ENCODE assay signal across 12 mouse cellular contexts in genomic region chr9:112111610-112112009, GRCm38 (mm10).
DNase-seq lines count a peak whose midpoint lies in the region; ATAC-seq lines count a peak whose summit lies in the region.
"Had no signal": no experiment of that assay in that cellular context is flagged by ENCODE, and none has a peak within 500 bp of the region (broad histone marks: within the 10 kb centered on the region; RNA-seq: fewer than 3 reads in every experiment).

No protein-coding gene starts in this region.

- H3K36me3 ChIP-seq in liver, embryonic 12.5 days = no peaks in the 10 kb centered on the region
- no peaks in the 10 kb centered on the region for H3K36me3 ChIP-seq in splenic B cell, adult 2 months (ENCODE audit: control insufficient read depth, insufficient read depth, low read length, poor library complexity, severe bottlenecking)
- H3K36me3 ChIP-seq in forebrain, embryonic 11.5 days (ENCODE audit: control insufficient read depth, insufficient read depth, low read length) = no peaks in the 10 kb centered on the region
- H3K36me3 ChIP-seq: kidney, embryonic 15.5 days had no signal

- 64% methylated on average over 5 of the region's 5 CpGs for WGBS in liver, embryonic 12.5 days (ENCODE audit: insufficient replicate concordance)
- 88% methylated on average over 5 of the region's 5 CpGs for WGBS in forebrain, embryonic 11.5 days

- no peaks in the 10 kb centered on the region for H3K9me3 ChIP-seq in liver, embryonic 12.5 days (replicated peaks)
- H3K9me3 ChIP-seq in forebrain, embryonic 11.5 days (ENCODE audit: control insufficient read depth, low read length) = no peaks in the 10 kb centered on the region
- H3K9me3 ChIP-seq: forebrain, embryonic 13.5 days; kidney, embryonic 15.5 days; megakaryocyte, embryonic 14.5 days; neural tube, embryonic 15.5 days had no signal

- H3K4me2 ChIP-seq in liver, embryonic 12.5 days = no peak overlapping the region
- H3K4me2 ChIP-seq in forebrain, embryonic 11.5 days (ENCODE audit: low read depth, low read length, severe bottlenecking) = no peak overlapping the region
- H3K4me2 ChIP-seq: forebrain, embryonic 13.5 days; kidney, embryonic 15.5 days; neural tube, embryonic 15.5 days had no signal

- no peak overlapping the region for H3K9ac ChIP-seq in liver, embryonic 12.5 days
- no peak overlapping the region for H3K9ac ChIP-seq in forebrain, embryonic 11.5 days (ENCODE audit: low read length)
- H3K9ac ChIP-seq: forebrain, embryonic 13.5 days; kidney, embryonic 15.5 days; neural tube, embryonic 15.5 days had no signal

- H3K27me3 ChIP-seq in liver, embryonic 12.5 days (replicated peaks) = no peaks in the 10 kb centered on the region
- no peaks in the 10 kb centered on the region for H3K27me3 ChIP-seq in splenic B cell, adult 2 months (ENCODE audit: control insufficient read depth, insufficient read depth, low read length, poor library complexity, severe bottlenecking)
- no peaks in the 10 kb centered on the region for H3K27me3 ChIP-seq in forebrain, embryonic 11.5 days (ENCODE audit: control insufficient read depth, insufficient read depth, low read length)
- H3K27me3 ChIP-seq: forebrain, embryonic 13.5 days; kidney, embryonic 15.5 days; megakaryocyte, embryonic 14.5 days; neural tube, embryonic 15.5 days had no signal

- H3K4me1 ChIP-seq in liver, embryonic 12.5 days = no peaks in the 10 kb centered on the region
- H3K4me1 ChIP-seq in forebrain, embryonic 11.5 days (replicated peaks; ENCODE audit: control insufficient read depth, insufficient read depth, low read length) = no peaks in the 10 kb centered on the region
- H3K4me1 ChIP-seq: forebrain, embryonic 13.5 days; kidney, embryonic 15.5 days; neural tube, embryonic 15.5 days had no signal

- ATAC-seq in liver, embryonic 12.5 days = no peak
- ATAC-seq in forebrain, embryonic 11.5 days (replicated peaks; ENCODE audit: low FRiP score) = no peak
- ATAC-seq: forebrain, embryonic 13.5 days had no signal

- peak; percentile 47 for DNase-seq in liver
- DNase-seq in ES-CJ7 (ENCODE audit: low read depth, low spot score) = peak; percentile 43
- DNase-seq in ZHBTc4 (ENCODE audit: low read depth, low spot score) = peak; percentile 61
- DNase-seq in splenic B cell, adult 2 months (ENCODE audit: low read depth, low spot score) = peak; percentile 13
- no peak for DNase-seq in embryo, embryonic 10.5 days (ENCODE audit: low spot score)
- no peak for DNase-seq in forebrain, embryonic 11.5 days (ENCODE audit: low spot score)
- DNase-seq: left cerebral cortex, postnatal 4 days had no signal

- no peak overlapping the region for H3K27ac ChIP-seq in liver, embryonic 12.5 days
- H3K27ac ChIP-seq in forebrain, embryonic 11.5 days (ENCODE audit: low read depth, low read length) = no peak overlapping the region
- H3K27ac ChIP-seq: forebrain, embryonic 13.5 days; kidney, embryonic 15.5 days; neural tube, embryonic 15.5 days had no signal

- no peak overlapping the region for H3K4me3 ChIP-seq in liver, embryonic 12.5 days
- H3K4me3 ChIP-seq in forebrain, embryonic 11.5 days (ENCODE audit: low read depth, low read length) = no peak overlapping the region
- H3K4me3 ChIP-seq: forebrain, embryonic 13.5 days; kidney, embryonic 15.5 days; megakaryocyte, embryonic 14.5 days; neural tube, embryonic 15.5 days had no signal

Comparison
In these comparisons a context has a peak if more than half of its experiments do, and no peak if none do; other contexts are left out.
1. DNase-seq: peak in liver (single experiment), ES-CJ7 (single experiment), ZHBTc4 (single experiment) and splenic B cell, adult 2 months (single experiment); none in embryo, embryonic 10.5 days (single experiment) and forebrain, embryonic 11.5 days (single experiment).